Mouse (Mus musculus) embryonic fibroblast, embryonic 13.5 days (primary cell): ENCODE data around the gene Nectin2.

Experiments
- CTCF ChIP-seq: IDR thresholded peaks from 2 replicates; pipeline ENCODE4 v1.5.1; 2011; ENCODE audit warnings: mild to moderate bottlenecking, control low read depth, low read length, moderate library complexity, borderline replicate concordance; ENCODE audit not compliant: insufficient read depth
- POLR2A ChIP-seq: IDR thresholded peaks from 2 replicates; pipeline ENCODE4 v1.6.1; 2011; ENCODE audit warnings: low read depth, mild to moderate bottlenecking, control low read depth, low read length, moderate library complexity

DNA sequence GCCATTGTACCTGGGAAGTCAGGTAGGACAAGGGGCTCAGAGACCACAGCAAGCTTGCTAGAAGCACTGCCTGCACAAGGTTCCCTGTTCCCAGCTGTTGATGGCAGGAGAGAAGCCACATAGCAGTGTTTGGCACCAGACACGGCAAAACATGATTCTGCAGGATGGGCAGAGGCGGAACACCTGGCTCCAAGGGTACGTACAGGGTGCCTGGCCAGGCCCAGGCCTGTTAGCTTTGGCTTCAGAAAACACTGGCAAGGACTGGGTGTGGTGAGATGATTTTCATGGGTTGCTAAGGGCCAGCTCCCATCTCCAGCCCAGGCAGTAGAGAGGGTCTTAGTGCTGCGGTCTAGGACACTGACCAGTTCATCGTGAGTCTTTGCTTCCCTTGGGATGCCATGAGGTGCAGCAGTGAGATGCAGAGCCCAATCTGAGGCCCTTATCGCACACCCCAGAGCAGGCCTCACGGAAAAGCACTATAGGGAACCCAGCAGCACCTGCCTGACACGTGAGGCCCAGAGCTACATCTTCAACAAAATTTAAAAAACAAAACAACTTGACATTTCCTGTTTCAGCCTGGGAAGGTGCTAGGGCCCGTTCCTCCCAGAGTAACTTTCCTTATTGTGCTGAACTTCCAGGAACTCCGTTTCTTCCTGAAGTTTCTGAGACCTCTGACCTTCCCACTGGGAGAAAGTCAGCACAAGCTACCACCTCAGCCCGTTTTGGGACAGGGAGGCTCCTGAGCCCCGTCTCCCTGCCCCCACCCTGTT lies 49.8 kb downstream of the Nectin2 start:
- TF ChIP-seq CTCF: no peak
- TF ChIP-seq POLR2A: no peak
